Mouse (Mus musculus) myocyte (in vitro differentiated cells): Measurements from ENCODE around the gene Spred1. TPM values are rescaled to one million over a fixed set of nuclear protein-coding genes. Genes with fewer than 3 reads are reported as not detected.

Source experiments
- H3K27me3 ChIP-seq: one replicate; pipeline ENCODE4 v1.6.1; 2011; ENCODE audit not compliant: control insufficient read depth, insufficient read depth, insufficient read length
- H3K36me3 ChIP-seq: one replicate; pipeline ENCODE4 v1.6.1; 2011; ENCODE audit not compliant: control insufficient read depth, insufficient read depth
- H3K4me2 ChIP-seq: one replicate; pipeline ENCODE4 v1.6.1; 2011; ENCODE audit warnings: low read depth, control low read depth
- H3K4me3 ChIP-seq: one replicate; pipeline ENCODE4 v1.5.1; 2011; ENCODE audit warnings: mild to moderate bottlenecking, control low read depth, moderate library complexity
- H3K79me2 ChIP-seq: one replicate; pipeline ENCODE4 v1.6.1; 2011; ENCODE audit not compliant: control insufficient read depth, insufficient read depth
- H3ac ChIP-seq: one replicate; pipeline ENCODE4 v1.6.1; 2011; ENCODE audit not compliant: control insufficient read depth, insufficient read length
- CEBPB ChIP-seq: IDR thresholded peaks from 2 replicates; pipeline ENCODE4 v1.6.1; 2011; ENCODE audit warnings: mild to moderate bottlenecking, moderate library complexity; ENCODE audit not compliant: poor library complexity, insufficient read depth, severe bottlenecking
- E2F4 ChIP-seq: IDR thresholded peaks from one replicate; pipeline ENCODE4 v1.6.1; 2011; ENCODE audit warnings: mild to moderate bottlenecking, control low read depth, moderate library complexity; ENCODE audit not compliant: insufficient read depth
- MAX ChIP-seq: IDR thresholded peaks from one replicate; pipeline ENCODE4 v1.6.1; 2011; ENCODE audit warnings: low read depth, mild to moderate bottlenecking, control low read depth
- MYOD1 ChIP-seq, 3 experiments: IDR thresholded peaks; one replicate each; pipeline ENCODE4 v1.6.1; 2011; ENCODE audit warnings: control low read depth in 2 of 3, low read depth in 2 of 3, mild to moderate bottlenecking in 2 of 3, moderate library complexity in 1 of 3; ENCODE audit not compliant: insufficient read length in 2 of 3, control insufficient read depth in 1 of 3
- MYOG ChIP-seq, 3 experiments: IDR thresholded peaks; one replicate each; pipeline ENCODE4 v1.6.1; 2011; ENCODE audit warnings: control low read depth in 2 of 3, low read depth in 2 of 3, mild to moderate bottlenecking in 2 of 3; ENCODE audit not compliant: insufficient read length in 2 of 3, control insufficient read depth in 1 of 3, insufficient read depth in 1 of 3
- POLR2A ChIP-seq: IDR thresholded peaks from one replicate; pipeline ENCODE4 v1.6.1; 2011; ENCODE audit warnings: low read depth, mild to moderate bottlenecking, control low read depth, moderate library complexity; ENCODE audit not compliant: insufficient read length
- POLR2AphosphoS2 ChIP-seq: IDR thresholded peaks from one replicate; pipeline ENCODE4 v1.6.1; 2011; ENCODE audit warnings: low read depth, control low read depth; ENCODE audit not compliant: insufficient read length
- REST ChIP-seq: IDR thresholded peaks from one replicate; pipeline ENCODE4 v1.6.1; 2011; ENCODE audit warnings: mild to moderate bottlenecking, control low read depth, moderate library complexity; ENCODE audit not compliant: insufficient read depth, insufficient read length
- SRF ChIP-seq: IDR thresholded peaks from one replicate; pipeline ENCODE4 v1.6.1; 2011; ENCODE audit warnings: low read depth; ENCODE audit not compliant: control insufficient read depth, insufficient read length
- TCF12 ChIP-seq: IDR thresholded peaks from one replicate; pipeline ENCODE4 v1.6.1; 2011; ENCODE audit warnings: mild to moderate bottlenecking, control low read depth; ENCODE audit not compliant: poor library complexity, insufficient read depth, severe bottlenecking
- TCF3 ChIP-seq: IDR thresholded peaks from one replicate; pipeline ENCODE4 v1.6.1; 2011; ENCODE audit warnings: low read depth, control low read depth; ENCODE audit not compliant: insufficient read length
- USF1 ChIP-seq: IDR thresholded peaks from one replicate; pipeline ENCODE4 v1.6.1; 2011; ENCODE audit warnings: low read depth, mild to moderate bottlenecking, control low read depth, moderate library complexity
- polyA plus RNA-seq: library from polyadenylated mRNA; unstranded; fragments of >200 nt; fragmentation: generic; extraction: Trizol; gene quantifications from one replicate; pipeline ENCODE4 v1.2.1, GENCODE M21; 2012; ENCODE audit warnings: missing spikeins

The Spred1 gene
- polyA plus RNA-seq, 1 experiment: 7.1 TPM

DNA sequence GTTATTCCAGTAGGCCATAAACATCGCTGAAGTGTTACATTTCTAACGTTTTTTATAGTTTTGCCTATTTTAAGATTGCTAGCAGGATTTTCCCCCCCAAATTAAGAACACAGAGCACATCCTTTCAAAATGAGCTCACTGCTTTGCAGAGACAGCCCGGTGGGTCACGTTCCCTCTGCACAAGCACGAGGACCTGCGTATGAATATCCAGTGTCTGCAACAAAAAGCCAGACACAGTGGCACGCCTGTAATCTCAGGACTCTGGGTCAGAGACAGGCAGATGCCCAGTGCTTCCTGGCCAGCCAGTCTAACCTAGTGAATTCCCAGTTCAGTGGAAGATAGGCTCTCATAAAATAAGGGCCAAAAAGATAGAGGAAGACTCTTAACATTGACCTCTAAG, 109.1 kb downstream of the Spred1 start:
- no peak for TF ChIP-seq MYOG (IDR thresholded peaks at IDR 0.05; ENCODE audit: control insufficient read depth in 1 of 3, insufficient read depth in 1 of 3, insufficient read length in 2 of 3, low read depth in 2 of 3)
- TF ChIP-seq TCF3: no peak
- TF ChIP-seq MYOD1 (IDR thresholded peaks at IDR 0.05; ENCODE audit: control insufficient read depth in 1 of 3, insufficient read length in 2 of 3, low read depth in 2 of 3): no peak
- no peak for TF ChIP-seq REST
- no peak for TF ChIP-seq CEBPB
- TF ChIP-seq POLR2A: no peak
- TF ChIP-seq E2F4: no peak
- TF ChIP-seq MAX: no peak
- no peak for TF ChIP-seq TCF12
- no peak for TF ChIP-seq SRF
- TF ChIP-seq USF1: no peak
- no peak for TF ChIP-seq POLR2AphosphoS2

GRCm38 (mm10) chr2:117231257-117231656, 110.1 kb downstream of the Spred1 start:
- peak; percentile 38; the same call in 1 of the 2 replicates for TF ChIP-seq CEBPB
- no peak for TF ChIP-seq POLR2A
- Histone ChIP-seq H3K4me2 (peak overlapping the region; percentile 76), H3K4me3 (peak overlapping the region; percentile 15), H3ac (no peak overlapping the region), H3K27me3 (peaks cover 1% of the 10 kb centered on the region), H3K36me3 (no peaks in the 10 kb centered on the region), H3K79me2 (no peaks in the 10 kb centered on the region)

More for the DNA sequence above, 109.1 kb downstream of the Spred1 start:
- Histone ChIP-seq H3K4me2 (no peak overlapping the region), H3K4me3 (no peak overlapping the region), H3K27me3 (no peaks in the 10 kb centered on the region), H3ac (no peak overlapping the region), H3K79me2 (no peaks in the 10 kb centered on the region), H3K36me3 (no peaks in the 10 kb centered on the region)

Other genes starting within 250 kb of the Spred1 start
- not detected for gene Tmco5, start 242.7 kb upstream of the Spred1 start, polyA plus RNA-seq
- 26.8 TPM for gene Fam98b, start 128.4 kb downstream of the Spred1 start, polyA plus RNA-seq
- gene Rasgrp1, start 221.6 kb downstream of the Spred1 start, polyA plus RNA-seq: not detected